Mouse (Mus musculus) forebrain, embryonic 14.5 days (tissue): Measurements from ENCODE around the gene Adam22. TPM values are rescaled to one million over a fixed set of nuclear protein-coding genes. Genes with fewer than 3 reads are reported as not detected.

Experiments used
- ATAC-seq: fragments of 200-750 bp; cut with Nextera tagmentation; 2 replicates; pipeline ENCODE4 v1.8.0; 2017; ENCODE audit warnings: mild to moderate bottlenecking, moderate library complexity
- DNase-seq: peaks from one replicate; pipeline ENCODE4 v3.0.0-alpha.2; 2015; ENCODE audit warnings: low spot score
- H3K27ac ChIP-seq: fragments of 300-500 bp; sonication (generic); 2 replicates; pipeline ENCODE4 v1.5.1; 2014; ENCODE audit warnings: low read depth, mild to moderate bottlenecking, control low read depth, low read length, moderate library complexity
- H3K27me3 ChIP-seq: fragments of 300-500 bp; sonication (generic); replicated peaks from 2 replicates; pipeline ENCODE4 v1.6.1; 2014; ENCODE audit warnings: low read length, control low read depth, mixed read lengths; ENCODE audit not compliant: control insufficient read depth, insufficient read depth
- H3K36me3 ChIP-seq: fragments of 300-500 bp; sonication (generic); 2 replicates; pipeline ENCODE4 v1.6.1; 2014; ENCODE audit warnings: low read length, control low read depth; ENCODE audit not compliant: control insufficient read depth, insufficient read depth
- H3K4me1 ChIP-seq: fragments of 300-500 bp; sonication (generic); 2 replicates; pipeline ENCODE4 v1.6.1; 2014; ENCODE audit warnings: antibody characterized with exemption, low read length, control low read depth; ENCODE audit not compliant: control insufficient read depth, insufficient read depth
- H3K4me2 ChIP-seq: fragments of 300-500 bp; sonication (generic); 2 replicates; pipeline ENCODE4 v1.6.1; 2014; ENCODE audit warnings: mild to moderate bottlenecking, control low read depth, low read length
- H3K4me3 ChIP-seq: fragments of 300-500 bp; sonication (generic); 2 replicates; pipeline ENCODE4 v1.5.1; 2014; ENCODE audit warnings: low read depth, low read length, control low read depth
- H3K9ac ChIP-seq: fragments of 300-500 bp; sonication (generic); 2 replicates; pipeline ENCODE4 v1.6.1; 2014; ENCODE audit warnings: mild to moderate bottlenecking, low read length, control low read depth, moderate library complexity
- H3K9me3 ChIP-seq: fragments of 300-500 bp; sonication (generic); replicated peaks from 2 replicates; pipeline ENCODE4 v1.6.1; 2016; ENCODE audit warnings: low read length, control low read depth, mixed read lengths; ENCODE audit not compliant: control insufficient read depth
- WGBS: fragments of 180-500 bp; shearing (Covaris S2); extraction: QIAGEN DNeasy Blood & Tissue Kit; methylation state at CpG from one replicate; pipeline ENCODE4 v1.1.7; 2014; 5-methylcytosine and 5-hydroxymethylcytosine counted together
- polyA plus RNA-seq: library from polyadenylated mRNA; unstranded; fragments of >200 nt; fragmentation: Nextera tagmentation; extraction: Ambion mirVana; gene quantifications from 2 replicates; pipeline ENCODE4 v1.2.1, GENCODE M21; 2014

The Adam22 gene
- polyA plus RNA-seq, 1 experiment from 2014 or later, result 28.7 TPM

GRCm38 (mm10) chr5:8289678-8290614 lies 78.0 kb downstream of the Adam22 start:
- H3K27ac ChIP-seq, result peak overlapping the region; percentile 27; the same call in 1 of the 2 replicates
- no peak overlapping the region for H3K9ac ChIP-seq
- DNase-seq (peak; percentile 31), ATAC-seq (0 out of 2 replicates have a peak, but pooled peaks have one; percentile 34)
- no peaks in the 10 kb centered on the region for H3K36me3 ChIP-seq
- H3K4me1 ChIP-seq, result peaks cover 2% of the 10 kb centered on the region; the same call in 1 of the 2 replicates
- H3K9me3 ChIP-seq, result no peaks in the 10 kb centered on the region
- H3K27me3 ChIP-seq, result no peaks in the 10 kb centered on the region
- 41% methylated on average over 6 of the region's 6 CpGs for WGBS
- H3K4me2 ChIP-seq, result no peak overlapping the region
- no peak overlapping the region for H3K4me3 ChIP-seq

DNA sequence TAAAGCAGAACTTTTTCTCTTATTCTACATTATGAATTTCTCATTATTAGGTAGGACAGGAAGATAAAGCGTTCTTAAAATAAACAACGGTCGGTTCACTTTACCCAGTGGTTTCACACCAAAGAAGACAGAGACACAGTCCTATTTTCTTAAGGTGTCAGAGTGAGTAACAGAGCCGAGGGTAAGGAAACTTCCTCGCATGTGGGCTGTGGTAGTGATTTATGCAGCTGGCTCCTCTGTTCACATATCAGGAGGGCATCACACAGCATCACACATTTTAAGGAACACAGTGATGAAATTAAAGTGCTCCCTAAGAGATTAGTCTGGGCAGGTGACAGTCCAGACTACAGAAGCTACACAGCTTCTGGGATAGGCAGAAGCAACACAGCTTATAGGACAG lies 83.8 kb downstream of the Adam22 start:
- Histone ChIP-seq H3K9ac (no peak overlapping the region), H3K27me3 (no peaks in the 10 kb centered on the region), H3K36me3 (no peaks in the 10 kb centered on the region), H3K4me3 (no peak overlapping the region), H3K4me1 (no peaks in the 10 kb centered on the region), H3K27ac (no peak overlapping the region), H3K4me2 (no peak overlapping the region), H3K9me3 (no peaks in the 10 kb centered on the region)
- WGBS, result 84% methylated on average over 5 of the region's 5 CpGs
- DNase-seq (no peak), ATAC-seq (no peak)

DNA sequence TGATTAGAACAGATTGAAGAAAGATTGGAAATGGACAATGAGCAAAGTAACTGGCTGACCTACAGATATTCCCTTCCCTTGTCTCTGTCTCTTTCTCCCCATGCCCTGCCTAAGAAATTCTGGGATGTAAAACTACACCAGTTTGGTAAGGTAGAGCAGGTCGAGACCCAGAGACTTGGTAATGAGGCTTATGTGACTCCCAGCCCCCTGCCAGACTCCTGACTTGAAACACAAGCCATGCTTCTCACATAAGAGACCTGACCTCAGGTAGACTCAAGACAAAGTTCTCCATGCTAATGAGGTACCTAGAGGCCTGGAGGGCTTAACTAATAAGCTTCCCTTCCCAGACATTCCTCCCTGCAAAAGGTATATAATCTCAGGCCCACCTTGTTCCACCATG lies 91.8 kb downstream of the Adam22 start:
- Histone ChIP-seq H3K4me1 (no peaks in the 10 kb centered on the region), H3K27ac (no peak overlapping the region), H3K9ac (no peak overlapping the region), H3K4me2 (no peak overlapping the region), H3K4me3 (no peak overlapping the region), H3K9me3 (no peaks in the 10 kb centered on the region), H3K27me3 (no peaks in the 10 kb centered on the region), H3K36me3 (no peaks in the 10 kb centered on the region)
- ATAC-seq (no peak), DNase-seq (no peak)
- 66% methylated on average over 1 of the region's 1 CpGs for WGBS

GRCm38 (mm10) chr5:8257366-8257765 lies 110.6 kb downstream of the Adam22 start:
- Histone ChIP-seq H3K4me2 (no peak overlapping the region), H3K4me1 (no peaks in the 10 kb centered on the region), H3K9ac (no peak overlapping the region), H3K27ac (no peak overlapping the region), H3K9me3 (no peaks in the 10 kb centered on the region), H3K27me3 (no peaks in the 10 kb centered on the region), H3K4me3 (no peak overlapping the region), H3K36me3 (no peaks in the 10 kb centered on the region)
- no peak for DNase-seq
- WGBS, result 100% methylated on average over 1 of the region's 1 CpGs
- no peak for ATAC-seq

GRCm38 (mm10) chr5:8256487-8256886 lies 111.5 kb downstream of the Adam22 start:
- WGBS, result 89% methylated on average over 4 of the region's 4 CpGs
- no peak overlapping the region for H3K4me2 ChIP-seq
- no peak for ATAC-seq

DNA sequence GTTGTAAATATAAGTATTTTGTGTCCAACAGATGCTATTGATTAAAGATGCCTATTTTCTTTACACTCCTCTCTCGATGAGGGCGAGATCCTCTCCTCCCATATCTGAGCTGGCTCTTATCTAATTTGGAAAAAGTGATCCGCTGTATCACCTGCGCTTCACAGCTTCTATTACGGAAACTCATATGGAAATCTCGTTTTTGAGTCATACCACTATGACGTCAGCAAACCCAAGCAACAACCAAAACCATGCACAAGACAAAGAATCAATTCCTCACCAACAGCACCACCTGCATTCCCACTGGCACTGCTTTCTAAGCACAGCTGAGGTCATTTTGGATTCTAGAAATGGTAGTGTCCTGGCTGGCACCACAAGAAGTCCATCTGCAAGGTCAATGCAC lies 123.3 kb downstream of the Adam22 start:
- ATAC-seq, result no peak
- WGBS, result 97% methylated on average over 7 of the region's 7 CpGs
- H3K27ac ChIP-seq, result no peak overlapping the region

More at GRCm38 (mm10) chr5:8256487-8256886, 111.5 kb downstream of the Adam22 start:
- Histone ChIP-seq H3K4me1 (no peaks in the 10 kb centered on the region), H3K4me3 (no peak overlapping the region), H3K36me3 (no peaks in the 10 kb centered on the region), H3K27me3 (no peaks in the 10 kb centered on the region), H3K9me3 (no peaks in the 10 kb centered on the region), H3K27ac (no peak overlapping the region), H3K9ac (no peak overlapping the region)
- DNase-seq, result no peak

DNA sequence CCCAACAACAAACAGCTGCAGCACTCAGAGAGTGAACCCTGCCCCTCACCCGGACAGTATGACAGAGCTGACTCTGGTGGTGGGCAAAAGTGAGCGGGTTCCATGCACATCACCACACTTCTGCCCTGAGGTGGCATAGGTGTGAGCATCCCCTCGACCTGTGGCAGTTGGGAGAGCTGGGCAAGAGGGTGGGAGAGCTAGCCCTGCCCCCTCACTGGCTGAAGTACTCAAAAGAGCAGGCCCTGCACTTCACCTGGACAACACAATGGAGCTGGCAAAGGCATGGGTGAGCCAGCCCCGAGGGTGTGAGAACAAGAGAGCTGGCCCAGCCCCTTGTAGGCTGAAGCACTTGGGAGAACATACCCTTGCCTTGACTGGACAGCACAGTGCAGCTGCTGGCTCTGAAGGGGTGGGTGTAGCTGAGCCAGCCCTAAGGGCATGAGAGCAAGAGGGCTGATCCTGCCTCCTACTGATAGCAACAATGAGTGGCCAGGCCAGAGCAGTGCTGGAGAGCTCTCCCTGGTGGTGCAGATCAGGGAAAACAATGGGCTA lies 124.8 kb downstream of the Adam22 start:
- ATAC-seq (peak; percentile 40; the same call in 1 of the 2 replicates), DNase-seq (no peak)
- 43% methylated on average over 4 of the region's 4 CpGs for WGBS
- Histone ChIP-seq H3K9ac (no peak overlapping the region), H3K9me3 (no peaks in the 10 kb centered on the region), H3K36me3 (no peaks in the 10 kb centered on the region), H3K27ac (no peak overlapping the region), H3K4me3 (no peak overlapping the region), H3K4me2 (no peak overlapping the region), H3K27me3 (no peaks in the 10 kb centered on the region), H3K4me1 (no peaks in the 10 kb centered on the region)

More for the DNA sequence above, 123.3 kb downstream of the Adam22 start:
- DNase-seq, result no peak
- Histone ChIP-seq H3K9me3 (no peaks in the 10 kb centered on the region), H3K4me2 (no peak overlapping the region), H3K4me1 (no peaks in the 10 kb centered on the region), H3K36me3 (no peaks in the 10 kb centered on the region), H3K4me3 (no peak overlapping the region), H3K27me3 (no peaks in the 10 kb centered on the region), H3K9ac (no peak overlapping the region)

DNA sequence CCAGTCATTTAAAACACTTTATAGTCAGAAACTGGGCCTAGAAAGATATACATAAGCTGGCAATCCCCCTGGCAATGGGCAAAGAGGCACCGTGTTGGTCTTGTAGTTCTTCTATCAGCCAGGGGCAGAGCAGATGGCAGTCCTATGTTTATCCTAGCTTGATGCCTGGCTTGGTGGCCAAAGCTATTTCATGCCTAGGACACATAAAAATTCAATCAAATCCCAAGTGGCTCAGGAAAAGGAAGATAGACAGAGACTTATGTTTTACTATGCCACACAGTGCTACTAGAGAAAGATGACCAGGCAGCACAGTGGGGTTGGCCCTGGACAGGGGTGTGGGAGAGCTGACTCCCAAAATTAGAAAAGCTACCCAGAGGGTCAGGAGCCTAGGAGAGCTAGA lies 125.3 kb downstream of the Adam22 start:
- ATAC-seq (no peak), DNase-seq (no peak)
- 97% methylated on average over 1 of the region's 1 CpGs for WGBS
- Histone ChIP-seq H3K4me2 (no peak overlapping the region), H3K4me1 (no peaks in the 10 kb centered on the region), H3K27me3 (no peaks in the 10 kb centered on the region), H3K9me3 (no peaks in the 10 kb centered on the region), H3K27ac (no peak overlapping the region), H3K4me3 (no peak overlapping the region), H3K36me3 (no peaks in the 10 kb centered on the region), H3K9ac (no peak overlapping the region)

DNA sequence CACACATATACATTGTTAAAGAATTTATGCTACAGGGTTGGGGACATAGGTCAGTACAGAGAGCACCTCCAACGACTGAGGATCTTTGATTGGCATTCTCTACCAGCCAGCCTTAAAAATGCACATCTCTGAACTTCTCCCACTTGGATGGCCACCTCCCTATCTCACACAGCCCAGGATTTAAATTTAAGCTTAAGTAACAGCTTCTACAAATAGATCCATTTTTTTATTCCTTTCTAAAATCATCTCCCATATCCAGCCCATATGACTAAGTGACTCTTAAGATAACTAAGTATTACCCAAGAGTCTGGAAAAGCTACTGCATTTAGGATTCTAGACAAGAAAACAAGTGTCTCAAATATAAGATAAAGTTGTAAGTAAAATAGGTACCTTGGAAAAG lies 140.9 kb downstream of the Adam22 start:
- 80% methylated on average over 1 of the region's 1 CpGs for WGBS
- DNase-seq (no peak), ATAC-seq (no peak)
- H3K9me3 ChIP-seq, result no peaks in the 10 kb centered on the region
- H3K27ac ChIP-seq, result no peak overlapping the region
- H3K4me1 ChIP-seq, result peaks cover 3% of the 10 kb centered on the region
- H3K9ac ChIP-seq, result no peak overlapping the region
- no peaks in the 10 kb centered on the region for H3K36me3 ChIP-seq
- H3K27me3 ChIP-seq, result no peaks in the 10 kb centered on the region
- no peak overlapping the region for H3K4me3 ChIP-seq
- H3K4me2 ChIP-seq, result no peak overlapping the region
